Mouse (Mus musculus): Measurements from ENCODE around the gene Slc31a1.

- no peak for TF ChIP-seq POLR2A (IDR thresholded peaks at IDR 0.05; ENCODE audit: borderline replicate concordance, control insufficient read depth, low read depth, low read length)
- TF ChIP-seq CTCF (IDR thresholded peaks at IDR 0.05; ENCODE audit: control insufficient read depth, insufficient read depth, low read length): no peak
These were observed 13.8 kb downstream of the Slc31a1 start for GRCm38 (mm10) chr4:62374342-62374741.

All from bone marrow, adult 2 months (tissue).